Mouse (Mus musculus) cerebellum, postnatal 36 days (tissue): ENCODE measurements around the gene Slc6a16.

Experiments
- DNase-seq, 2 experiments: peaks; one replicate each; pipeline ENCODE4 v3.0.0; 2021 to 2022; ENCODE audit warnings: mixed read lengths in 2 of 2

The Slc6a16 gene

GRCm38 (mm10) chr7:45240633-45241388, at the start of gene Slc6a16:
TSS of gene Slc6a16 (plus strand) at chr7:45241085.
- peak in 1 of 2 experiments; percentile 17 for DNase-seq

- no peak for DNase-seq
These were observed 49.7 kb upstream of the Slc6a16 start for GRCm38 (mm10) chr7:45191161-45191560.

- DNase-seq: peak; percentile 76 to 81
These were observed 49.0 kb upstream of the Slc6a16 start for GRCm38 (mm10) chr7:45191803-45192363.

- DNase-seq: no peak
These were observed 48.1 kb upstream of the Slc6a16 start for GRCm38 (mm10) chr7:45192585-45193310.

- DNase-seq: peak; percentile 52 to 59
These were observed 47.5 kb upstream of the Slc6a16 start for GRCm38 (mm10) chr7:45193406-45193805.

- DNase-seq: peak in 1 of 2 experiments; percentile 68
These were observed 46.8 kb upstream of the Slc6a16 start for GRCm38 (mm10) chr7:45193871-45194785.

- DNase-seq: peak; percentile 51 to 54
These were observed 45.3 kb upstream of the Slc6a16 start for GRCm38 (mm10) chr7:45195341-45196175.

- DNase-seq: no peak
These were observed 44.7 kb upstream of the Slc6a16 start for GRCm38 (mm10) chr7:45196176-45196535.

GRCm38 (mm10) chr7:45196994-45197393, 43.9 kb upstream of the Slc6a16 start:
- DNase-seq: no peak

- DNase-seq: peak; percentile 92 to 93
These were observed 42.5 kb upstream of the Slc6a16 start for GRCm38 (mm10) chr7:45198435-45198834.

GRCm38 (mm10) chr7:45198961-45199360, 41.9 kb upstream of the Slc6a16 start:
- no peak for DNase-seq

GRCm38 (mm10) chr7:45202654-45203053, 38.2 kb upstream of the Slc6a16 start:
- DNase-seq: no peak

- DNase-seq: peak; percentile 94 to 95
These were observed 36.3 kb upstream of the Slc6a16 start, which contains the start of gene Ccdc155 for GRCm38 (mm10) chr7:45204380-45205143. TSS of gene Ccdc155 (minus strand) at chr7:45204892.

GRCm38 (mm10) chr7:45208260-45208659, 32.6 kb upstream of the Slc6a16 start:
- DNase-seq: no peak

- DNase-seq: no peak
These were observed 29.8 kb upstream of the Slc6a16 start for GRCm38 (mm10) chr7:45211070-45211469.

GRCm38 (mm10) chr7:45211851-45212251, 29.0 kb upstream of the Slc6a16 start, which contains the start of gene Dkkl1:
TSS of gene Dkkl1 (minus strand) at chr7:45212147.
- no peak for DNase-seq

GRCm38 (mm10) chr7:45212356-45212755, 28.5 kb upstream of the Slc6a16 start:
- DNase-seq: no peak

GRCm38 (mm10) chr7:45213708-45214107, 27.2 kb upstream of the Slc6a16 start:
- no peak for DNase-seq

- no peak for DNase-seq
These were observed 25.0 kb upstream of the Slc6a16 start, which contains the start of gene Tead2 for GRCm38 (mm10) chr7:45215673-45216441. TSS of gene Tead2 (plus strand) at chr7:45215753.
